Mouse (Mus musculus) gastrocnemius, postnatal 14 days (tissue): Measurements from ENCODE around the gene Ugt1a8. TPM values are rescaled to one million over a fixed set of nuclear protein-coding genes. Genes with fewer than 3 reads are reported as not detected.

Experiments
- DNase-seq: peaks from one replicate; pipeline ENCODE4 v3.0.0; 2021; ENCODE audit warnings: mixed read lengths
- intact Hi-C: fragments of 180-260 bp; cut with DNase I; formaldehyde crosslinking; loops from one replicate; pipeline ENCODE4 v1.15.1; 2025; ENCODE audit warnings: low total_unique reads
- total RNA-seq, 2 experiments: library from RNA; stranded (reverse); gene quantifications; 2 replicates each; pipeline ENCODE4 v1.2.3; 2021

Ugt1a8 gene
- total RNA-seq, 2 experiments from 2014 or later = not detected

DNA sequence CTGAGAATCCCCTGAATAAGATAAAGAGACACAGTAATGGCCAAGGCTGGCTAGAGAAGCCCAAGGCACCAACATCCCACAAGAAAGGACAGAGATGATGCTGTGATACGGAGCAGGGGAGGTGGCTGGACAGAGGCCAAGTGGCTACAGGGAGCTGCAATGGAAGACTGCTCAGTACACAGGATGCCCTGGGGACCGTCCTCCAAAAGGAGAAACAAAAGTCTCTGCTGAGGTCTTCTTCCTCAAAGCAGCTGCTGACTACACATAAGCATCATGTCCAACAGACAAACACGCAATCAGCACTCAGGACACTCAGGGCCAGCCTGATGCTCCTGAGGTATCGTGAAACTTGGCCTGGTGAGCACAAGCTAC, 177.2 kb downstream of the Ugt1a8 start:
- no peak for DNase-seq
- intact Hi-C loops = no loop called here

- intact Hi-C loops = no loop called here
- no peak for DNase-seq
Observed at GRCm38 (mm10) chr1:88266123-88266522, 178.5 kb downstream of the Ugt1a8 start.

- intact Hi-C loops = no loop called here
- DNase-seq = no peak
Observed at GRCm38 (mm10) chr1:88267489-88267888, 179.9 kb downstream of the Ugt1a8 start.

- intact Hi-C loops = no loop called here
- no peak for DNase-seq
Observed at GRCm38 (mm10) chr1:88268070-88268469, 180.5 kb downstream of the Ugt1a8 start.

Other genes with a start within 250 kb of the Ugt1a8 start
- gene Dgkd, start 234.5 kb upstream of the Ugt1a8 start, total RNA-seq = 10 to 100 TPM; 37.7 to 39.9 TPM
- gene Usp40, start 79.3 kb upstream of the Ugt1a8 start, total RNA-seq = 10 to 100 TPM; 11.4 to 12.5 TPM
- not detected for gene Ugt1a10, start 32.4 kb upstream of the Ugt1a8 start, total RNA-seq
- not detected for gene Ugt1a9, start 17.0 kb upstream of the Ugt1a8 start, total RNA-seq
- gene Ugt1a7c, start 7.2 kb downstream of the Ugt1a8 start, total RNA-seq = under 1 TPM; 0.60 to 0.94 TPM
- under 1 TPM; 0.38 to 0.43 TPM for gene Ugt1a6b, start 15.4 kb downstream of the Ugt1a8 start, total RNA-seq
- gene Ugt1a6a, start 47.0 kb downstream of the Ugt1a8 start, total RNA-seq = 1 to 10 TPM; 2.1 to 2.4 TPM
- under 1 TPM; 0.14 to 0.33 TPM for gene Ugt1a5, start 78.2 kb downstream of the Ugt1a8 start, total RNA-seq
- not detected for gene Ugt1a2, start 112.8 kb downstream of the Ugt1a8 start, total RNA-seq
- under 1 TPM; 0.22 to 0.39 TPM for gene Dnajb3, start 118.0 kb downstream of the Ugt1a8 start, total RNA-seq
- under 1 TPM in 1 of 2 experiments, not detected in 1; 0.12 TPM for gene Ugt1a1, start 124.1 kb downstream of the Ugt1a8 start, total RNA-seq
- not detected for gene Mroh2a, start 139.2 kb downstream of the Ugt1a8 start, total RNA-seq
- gene Hjurp, start 189.8 kb downstream of the Ugt1a8 start, total RNA-seq = 10 to 100 TPM; 16.8 to 17.1 TPM
- gene Trpm8, start 189.8 kb downstream of the Ugt1a8 start, total RNA-seq = not detected